Mouse (Mus musculus): ENCODE data around the gene Dhx40. TPM values are rescaled to one million over a fixed set of nuclear protein-coding genes. Genes with fewer than 3 reads are reported as not detected.

Dhx40 gene
- total RNA-seq (2022): 10 to 100 TPM; 20.0 to 23.2 (median 20.8) TPM

GRCm38 (mm10) chr11:86807505-86807989 lies at the start of gene Dhx40:
Dhx40 (minus strand) TSS chr11:86807746.
- DNase-seq (ENCODE audit: low spot score in 2 of 2): peak; percentile 84 to 92

GRCm38 (mm10) chr11:86855639-86856425 lies 48.3 kb upstream of the Dhx40 start:
- DNase-seq (ENCODE audit: low spot score in 2 of 2): peak in 1 of 2 experiments; percentile 46

GRCm38 (mm10) chr11:86853081-86853480 lies 45.5 kb upstream of the Dhx40 start:
- DNase-seq (ENCODE audit: low spot score in 2 of 2): peak in 1 of 2 experiments; percentile 52

GRCm38 (mm10) chr11:86852534-86853054 lies 45.0 kb upstream of the Dhx40 start:
- DNase-seq (ENCODE audit: low spot score in 2 of 2): no peak

- no peak for DNase-seq (ENCODE audit: low spot score in 2 of 2)
Measured at GRCm38 (mm10) chr11:86851714-86852533, 44.4 kb upstream of the Dhx40 start.

- no peak for DNase-seq (ENCODE audit: low spot score in 2 of 2)
Measured at GRCm38 (mm10) chr11:86851234-86851671, 43.7 kb upstream of the Dhx40 start.

GRCm38 (mm10) chr11:86843831-86844230 lies 36.3 kb upstream of the Dhx40 start:
- DNase-seq (ENCODE audit: low spot score in 2 of 2): no peak

- no peak for DNase-seq (ENCODE audit: low spot score in 2 of 2)
Measured at GRCm38 (mm10) chr11:86841261-86841660, 33.7 kb upstream of the Dhx40 start.

- DNase-seq (ENCODE audit: low spot score in 2 of 2): no peak
Measured at GRCm38 (mm10) chr11:86840511-86841154, 33.1 kb upstream of the Dhx40 start.

- peak in 1 of 2 experiments; percentile 20 for DNase-seq (ENCODE audit: low spot score in 2 of 2)
Measured at GRCm38 (mm10) chr11:86839716-86840447, 32.3 kb upstream of the Dhx40 start.

- no peak for DNase-seq (ENCODE audit: low spot score in 2 of 2)
Measured at GRCm38 (mm10) chr11:86838792-86839191, 31.2 kb upstream of the Dhx40 start.

GRCm38 (mm10) chr11:86836366-86836765 lies 28.8 kb upstream of the Dhx40 start:
- no peak for DNase-seq (ENCODE audit: low spot score in 2 of 2)

GRCm38 (mm10) chr11:86834628-86835338 lies 27.2 kb upstream of the Dhx40 start:
- no peak for DNase-seq (ENCODE audit: low spot score in 2 of 2)

GRCm38 (mm10) chr11:86834050-86834449 lies 26.5 kb upstream of the Dhx40 start:
- DNase-seq (ENCODE audit: low spot score in 2 of 2): no peak

GRCm38 (mm10) chr11:86833153-86833552 lies 25.6 kb upstream of the Dhx40 start:
- DNase-seq (ENCODE audit: low spot score in 2 of 2): no peak

- no peak for DNase-seq (ENCODE audit: low spot score in 2 of 2)
Measured at GRCm38 (mm10) chr11:86828396-86828795, 20.9 kb upstream of the Dhx40 start.

GRCm38 (mm10) chr11:86827476-86828245 lies 20.1 kb upstream of the Dhx40 start:
- no peak for DNase-seq (ENCODE audit: low spot score in 2 of 2)

- no peak for DNase-seq (ENCODE audit: low spot score in 2 of 2)
Measured at GRCm38 (mm10) chr11:86824433-86824832, 16.9 kb upstream of the Dhx40 start.

GRCm38 (mm10) chr11:86822531-86822930 lies 15.0 kb upstream of the Dhx40 start:
- DNase-seq (ENCODE audit: low spot score in 2 of 2): no peak

All from left cerebral cortex, adult 8-10 months (tissue).